Mouse (Mus musculus) heart, adult 2 months (tissue): ENCODE results near the gene Fosb.

Source experiments
- CTCF ChIP-seq: fragments of 200-600 bp; IDR thresholded peaks from 2 replicates; pipeline ENCODE4 v1.8.1; 2022; ENCODE audit warnings: antibody characterized with exemption, mild to moderate bottlenecking, moderate library complexity
- EP300 ChIP-seq: fragments of 200-500 bp; IDR thresholded peaks from 2 replicates; pipeline ENCODE4 v1.6.1; 2011; ENCODE audit warnings: low read depth, low read length, control low read depth; ENCODE audit not compliant: insufficient read depth
- POLR2A ChIP-seq: fragments of 200-500 bp; IDR thresholded peaks from 2 replicates; pipeline ENCODE4 v1.6.1; 2011; ENCODE audit warnings: mild to moderate bottlenecking, low read depth, low read length, control low read depth; ENCODE audit not compliant: insufficient read depth

- TF ChIP-seq POLR2A (no peak), CTCF (no peak), EP300 (no peak)
Observed at GRCm38 (mm10) chr7:19325262-19326199, 15.7 kb upstream of the Fosb start.
